Mouse (Mus musculus): Measurements from ENCODE around the gene Catsperg1.

DNA sequence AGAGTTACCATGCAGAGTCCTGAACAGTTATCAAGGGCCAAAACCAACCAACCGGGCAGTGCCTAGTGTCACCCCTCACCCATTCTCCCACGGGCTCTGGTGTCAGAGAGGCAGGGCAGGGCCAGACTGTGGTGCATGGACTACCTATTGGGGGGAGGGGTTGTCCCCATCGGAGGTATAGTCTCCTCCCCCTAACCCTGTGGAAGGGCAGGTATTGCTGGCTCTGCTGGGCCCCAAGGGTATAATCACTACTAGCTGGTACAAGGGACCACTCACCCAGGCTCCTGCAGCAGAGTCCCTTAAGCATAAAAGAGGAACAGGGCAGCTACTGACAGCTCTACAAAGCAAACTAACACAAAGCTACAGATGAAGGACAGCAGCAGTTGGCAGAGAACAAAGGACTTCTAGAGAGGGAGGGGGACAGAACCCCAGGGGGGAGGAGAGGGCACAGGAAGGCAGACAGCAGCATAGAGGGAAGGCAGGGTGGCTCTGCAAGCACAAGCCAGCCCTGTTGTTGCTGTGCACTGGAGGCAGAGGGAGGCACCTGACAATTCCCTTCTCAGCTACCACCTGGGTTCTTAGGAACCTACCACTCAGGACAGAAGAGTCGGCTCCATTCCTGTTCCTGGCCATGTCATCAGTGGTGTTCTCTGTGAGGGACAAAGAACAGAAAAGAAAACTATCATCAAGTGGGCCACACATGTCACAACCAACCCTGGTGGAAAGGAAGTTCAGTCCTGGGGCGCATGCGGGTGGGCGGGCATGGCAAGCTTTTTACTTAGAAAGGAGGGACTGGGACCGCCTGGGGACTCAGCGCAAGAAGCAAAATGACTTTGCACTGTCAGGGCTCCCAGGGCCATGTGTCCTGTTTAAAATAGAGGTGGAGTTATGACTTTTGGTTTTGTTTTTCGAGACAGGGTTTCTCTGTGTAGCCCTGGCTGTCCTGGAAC is 46.2 kb upstream of the Catsperg1 start:
- TF ChIP-seq GATA1 (IDR thresholded peaks at IDR 0.05; ENCODE audit: borderline replicate concordance, low read length): no peak
- TF ChIP-seq FLI1 (IDR thresholded peaks at IDR 0.05; ENCODE audit: low read length): no peak
